Mouse (Mus musculus) T-helper 17 cell (primary cell): ENCODE results near the gene Gm960.

Source experiments
- in situ Hi-C, 2 experiments: fragments of 300-600 bp; cut with MboI, MseI; formaldehyde crosslinking; loops; 1 replicate in 1 of 2; 2 replicates in 1 of 2; pipeline ENCODE4 v1.15.1; 2025; ENCODE audit warnings: high pct_unique_total_duplicates in 2 of 2

The Gm960 gene

DNA sequence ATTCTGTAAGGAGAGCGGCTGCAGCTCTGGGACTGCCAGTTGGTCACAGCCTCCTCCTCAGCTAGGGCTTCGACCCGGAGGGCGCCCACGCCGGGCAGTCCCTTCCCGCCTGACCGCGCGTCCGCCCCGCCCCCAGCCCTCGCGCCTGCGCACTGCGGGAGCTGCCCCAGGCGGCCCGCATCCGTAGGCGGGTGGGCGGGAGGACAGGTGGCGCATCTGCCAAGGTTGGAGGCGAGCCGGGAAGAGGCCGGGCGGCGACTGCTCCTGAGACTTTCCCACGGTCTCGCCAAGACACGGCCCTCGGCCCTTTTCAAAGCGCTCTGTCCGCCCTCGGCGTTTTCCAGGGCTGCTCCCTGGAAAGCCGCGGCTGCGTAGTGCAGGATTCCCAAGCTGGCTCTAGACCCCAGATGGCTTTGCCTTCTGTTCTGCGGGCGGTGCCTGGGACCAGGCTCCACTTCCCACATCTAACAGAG is at the start of gene Gm960:
Gene Gm960 (minus strand): TSS at position 464 of the 473 bp plus-strand sequence.
- in situ Hi-C loops: no loop called here

DNA sequence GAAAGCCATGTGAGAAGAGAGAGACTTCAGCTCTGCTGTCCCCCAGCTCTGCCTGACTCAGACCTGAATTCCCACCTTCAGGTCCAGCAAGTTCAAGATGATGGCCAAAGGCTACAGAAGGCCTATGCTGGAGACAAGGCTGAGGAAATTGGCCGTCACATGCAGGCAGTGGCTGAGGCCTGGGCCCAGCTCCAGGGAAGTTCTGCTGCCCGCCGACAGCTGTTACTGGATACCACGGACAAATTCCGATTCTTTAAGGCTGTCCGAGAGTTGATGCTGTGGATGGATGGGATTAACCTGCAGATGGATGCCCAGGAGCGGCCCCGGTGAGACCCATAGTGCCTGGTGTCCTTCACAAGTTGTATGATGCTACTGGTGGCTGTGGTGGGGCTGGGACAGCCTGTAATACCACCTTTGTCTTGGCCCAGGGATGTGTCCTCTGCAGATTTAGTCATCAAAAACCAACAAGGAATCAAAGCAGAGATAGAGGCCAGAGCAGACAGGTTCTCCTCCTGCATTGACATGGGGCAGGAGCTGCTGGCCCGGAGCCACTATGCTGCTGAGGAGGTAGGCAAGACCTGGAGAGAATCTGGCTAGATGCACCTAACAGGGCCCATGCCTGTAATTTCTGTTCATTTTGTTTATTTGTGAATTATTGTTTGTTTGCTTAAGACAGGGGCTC is 49.3 kb upstream of the Gm960 start:
- in situ Hi-C loops: no loop called here

DNA sequence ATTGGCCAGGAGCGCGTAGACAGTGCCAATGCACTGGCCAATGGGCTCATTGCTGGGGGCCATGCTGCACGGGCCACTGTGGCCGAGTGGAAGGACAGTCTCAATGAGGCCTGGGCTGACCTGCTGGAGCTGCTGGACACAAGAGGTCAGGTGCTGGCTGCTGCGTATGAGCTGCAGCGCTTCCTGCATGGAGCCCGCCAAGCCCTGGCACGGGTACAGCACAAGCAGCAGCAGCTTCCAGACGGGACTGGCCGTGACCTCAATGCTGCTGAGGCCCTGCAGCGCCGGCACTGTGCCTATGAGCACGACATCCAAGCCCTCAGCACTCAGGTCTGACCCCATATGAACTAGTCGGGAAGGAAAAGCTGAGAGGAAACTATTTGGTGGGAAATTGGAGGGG is 48.1 kb upstream of the Gm960 start:
- in situ Hi-C loops: no loop called here

DNA sequence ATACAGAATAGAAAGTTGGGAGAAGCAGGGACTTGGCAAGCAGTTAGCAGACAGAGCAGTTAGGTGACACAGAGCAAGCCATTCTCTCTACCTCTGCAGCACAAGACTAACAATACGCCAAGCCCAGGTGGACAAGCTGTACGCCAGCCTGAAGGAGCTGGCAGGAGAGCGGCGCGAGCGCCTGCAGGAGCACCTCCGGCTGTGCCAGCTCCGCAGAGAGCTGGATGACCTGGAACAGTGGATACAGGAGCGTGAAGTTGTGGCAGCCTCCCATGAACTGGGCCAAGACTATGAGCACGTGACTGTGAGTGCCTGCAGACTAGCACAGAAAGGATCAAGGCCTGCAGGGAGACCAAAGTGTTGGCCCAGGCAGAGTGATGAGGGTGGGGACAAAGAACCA is 47.2 kb upstream of the Gm960 start:
- in situ Hi-C loops: no loop called here

DNA sequence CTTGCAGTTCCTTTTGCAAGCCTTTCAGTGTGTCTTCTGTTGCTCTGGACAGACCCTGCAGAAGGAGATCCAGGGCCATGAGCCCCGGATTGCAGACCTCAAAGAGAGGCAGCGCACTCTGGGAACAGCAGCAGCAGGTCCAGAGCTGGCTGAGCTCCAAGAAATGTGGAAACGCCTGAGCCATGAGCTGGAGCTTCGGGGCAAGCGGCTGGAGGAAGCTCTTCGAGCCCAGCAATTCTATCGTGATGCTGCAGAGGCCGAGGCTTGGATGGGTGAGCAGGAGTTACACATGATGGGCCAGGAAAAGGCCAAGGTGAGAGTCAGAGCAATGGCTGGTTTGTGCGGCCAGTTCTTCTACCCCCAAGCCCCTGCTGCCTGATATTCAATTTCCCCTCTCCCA is 46.6 kb upstream of the Gm960 start:
- in situ Hi-C loops: no loop called here

DNA sequence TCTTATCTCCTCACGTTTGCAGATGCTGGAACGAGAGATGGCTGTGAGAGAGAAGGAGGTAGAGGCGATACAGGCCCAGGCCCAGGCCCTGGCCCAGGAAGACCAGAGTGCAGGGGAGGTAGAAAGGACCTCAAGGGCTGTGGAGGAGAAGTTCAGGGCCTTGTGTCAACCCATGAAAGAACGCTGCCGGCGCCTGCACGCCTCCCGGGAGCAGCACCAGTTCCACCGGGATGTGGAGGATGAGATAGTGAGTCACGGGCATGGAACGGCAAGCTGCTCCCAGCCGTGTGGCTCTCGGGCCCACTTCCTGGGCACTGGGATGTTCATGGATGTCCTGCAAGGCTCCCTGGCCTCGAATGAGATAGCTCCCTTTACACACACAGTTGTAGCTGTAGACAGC is 45.6 kb upstream of the Gm960 start:
- in situ Hi-C loops: loop anchor here (5.0 kb wide), 1 partner anchor 97 kb away; no protein-coding TSS in a partner anchor

DNA sequence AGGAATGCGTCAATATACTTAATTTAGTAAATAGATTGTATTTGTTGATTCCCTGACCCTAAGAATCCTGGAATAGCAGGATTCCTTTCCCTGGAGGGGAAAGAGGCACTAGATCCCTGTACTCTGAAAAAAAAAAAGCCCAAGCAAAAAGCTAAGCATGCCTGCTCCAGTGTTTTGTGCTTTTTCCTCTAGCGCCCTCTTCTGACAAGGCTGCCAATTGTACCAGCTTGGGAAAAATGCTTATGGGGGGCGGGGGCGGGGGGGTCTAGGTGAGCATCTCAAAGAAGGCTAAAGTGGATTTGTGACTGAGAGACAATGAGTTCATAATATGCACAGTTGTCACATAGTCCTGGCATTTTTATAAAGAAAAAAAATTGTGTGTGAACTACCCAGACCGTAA is 45.1 kb upstream of the Gm960 start:
- in situ Hi-C loops: loop anchor here (5.0 kb wide), 1 partner anchor 96 kb away; no protein-coding TSS in a partner anchor

DNA sequence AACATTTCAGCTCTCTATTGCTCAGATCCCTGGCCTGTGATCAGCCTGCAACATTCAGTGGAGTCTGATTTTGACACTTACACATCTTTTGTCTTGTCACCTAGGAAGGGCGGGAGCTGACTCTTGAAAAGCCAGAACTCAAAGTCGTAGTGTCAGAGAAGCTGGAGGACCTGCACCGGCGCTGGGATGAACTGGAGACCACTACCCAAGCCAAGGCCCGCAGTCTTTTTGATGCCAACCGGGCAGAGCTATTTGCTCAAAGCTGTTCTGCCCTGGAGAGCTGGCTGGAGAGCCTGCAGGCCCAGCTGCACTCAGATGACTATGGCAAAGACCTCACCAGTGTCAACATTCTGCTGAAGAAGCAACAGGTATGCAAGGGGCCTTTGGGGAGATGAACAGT is 43.8 kb upstream of the Gm960 start:
- in situ Hi-C loops: loop anchor here (5.0 kb wide), 1 partner anchor 95 kb away; no protein-coding TSS in a partner anchor

DNA sequence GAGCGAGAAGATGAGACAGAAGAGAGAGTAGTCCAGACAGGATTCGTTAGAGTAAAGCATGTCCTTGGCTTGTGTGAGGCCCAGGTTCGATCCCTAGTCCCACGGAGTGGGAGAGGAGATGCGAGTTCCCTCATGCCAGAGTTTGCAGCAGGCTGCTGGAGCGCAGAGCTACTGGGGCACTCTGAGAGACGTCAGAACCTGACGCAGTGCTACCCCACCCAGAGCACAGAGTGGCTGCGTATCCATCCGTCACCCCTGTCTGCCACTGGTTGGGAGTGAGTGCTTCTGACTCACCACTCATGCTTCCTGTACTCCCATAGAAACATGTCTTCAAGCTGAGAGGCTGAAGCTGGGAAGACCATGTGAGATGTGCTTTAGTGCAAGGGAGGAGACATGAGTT is 43.0 kb upstream of the Gm960 start:
- in situ Hi-C loops: loop anchor here (5.0 kb wide), 1 partner anchor 94 kb away; no protein-coding TSS in a partner anchor

DNA sequence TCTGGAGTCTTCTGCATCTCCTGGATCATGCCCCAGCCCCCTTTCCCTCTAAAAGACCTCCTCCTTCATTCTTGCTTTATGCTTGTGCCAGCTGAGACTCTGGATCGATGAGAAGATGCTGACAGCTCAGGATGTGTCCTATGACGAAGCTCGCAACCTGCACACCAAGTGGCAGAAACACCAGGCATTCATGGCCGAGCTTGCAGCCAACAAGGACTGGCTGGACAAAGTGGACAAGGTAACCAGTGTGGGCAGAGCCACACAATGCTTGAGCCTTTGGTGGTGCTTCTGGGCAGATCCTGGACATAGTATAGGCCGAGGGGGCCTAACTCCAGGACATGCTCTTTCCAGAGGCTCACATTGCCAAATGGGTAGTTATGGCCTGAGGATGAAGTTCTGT is 41.3 kb upstream of the Gm960 start:
- in situ Hi-C loops: loop anchor here (5.0 kb wide), 1 partner anchor 92 kb away; no protein-coding TSS in a partner anchor

DNA sequence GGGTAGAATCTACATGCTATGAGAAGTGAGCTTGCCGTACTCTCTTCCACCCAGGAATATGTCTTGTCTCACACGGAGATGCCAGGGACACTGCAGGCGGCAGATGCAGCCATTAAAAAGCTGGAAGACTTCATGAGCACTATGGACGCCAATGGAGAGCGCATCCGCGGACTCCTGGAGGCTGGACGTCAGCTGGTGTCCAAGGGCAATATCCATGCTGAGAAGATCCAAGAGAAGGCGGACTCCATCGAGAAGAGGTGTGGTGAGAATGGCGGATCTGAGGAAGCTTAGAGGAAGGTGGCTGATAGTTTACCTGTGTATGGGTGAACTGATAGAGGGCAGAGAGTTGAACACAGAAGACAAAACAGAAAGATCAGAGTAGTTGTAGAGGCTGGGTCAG is 40.6 kb upstream of the Gm960 start:
- in situ Hi-C loops: no loop called here

DNA sequence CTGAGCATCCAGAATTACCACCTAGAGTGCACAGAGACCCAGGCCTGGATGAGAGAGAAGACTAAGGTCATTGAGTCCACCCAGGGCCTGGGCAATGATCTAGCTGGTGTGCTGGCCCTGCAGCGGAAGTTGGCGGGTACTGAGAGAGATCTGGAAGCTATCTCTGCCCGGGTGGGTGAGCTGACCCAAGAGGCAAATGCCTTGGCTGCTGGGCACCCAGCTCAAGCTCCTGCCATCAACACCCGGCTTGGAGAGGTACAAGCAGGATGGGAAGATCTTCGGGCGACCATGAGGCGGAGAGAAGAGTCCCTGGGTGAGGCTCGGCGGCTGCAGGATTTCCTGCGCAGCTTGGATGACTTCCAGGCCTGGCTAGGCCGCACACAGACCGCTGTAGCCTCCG is 39.4 kb upstream of the Gm960 start:
- in situ Hi-C loops: no loop called here

DNA sequence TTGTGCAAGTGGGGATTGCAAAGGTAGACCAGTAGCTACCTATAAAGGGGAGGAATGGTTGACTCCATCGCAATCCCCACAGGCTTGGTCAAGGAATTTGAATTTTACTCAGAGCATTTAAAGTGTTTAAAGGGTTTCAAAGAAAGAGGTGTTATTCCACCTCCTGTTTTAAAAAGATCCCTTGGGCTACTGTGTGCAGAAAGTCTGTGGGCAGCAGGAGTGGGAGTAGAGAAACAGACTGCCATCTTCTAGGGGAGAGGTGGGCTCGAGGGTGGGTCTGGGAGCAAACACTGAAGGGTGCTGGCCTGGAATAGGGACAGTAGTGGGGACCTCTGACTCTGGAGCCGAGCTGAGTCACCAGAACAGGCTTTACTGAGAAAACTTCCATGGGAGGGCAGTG is 34.6 kb upstream of the Gm960 start:
- in situ Hi-C loops: no loop called here

DNA sequence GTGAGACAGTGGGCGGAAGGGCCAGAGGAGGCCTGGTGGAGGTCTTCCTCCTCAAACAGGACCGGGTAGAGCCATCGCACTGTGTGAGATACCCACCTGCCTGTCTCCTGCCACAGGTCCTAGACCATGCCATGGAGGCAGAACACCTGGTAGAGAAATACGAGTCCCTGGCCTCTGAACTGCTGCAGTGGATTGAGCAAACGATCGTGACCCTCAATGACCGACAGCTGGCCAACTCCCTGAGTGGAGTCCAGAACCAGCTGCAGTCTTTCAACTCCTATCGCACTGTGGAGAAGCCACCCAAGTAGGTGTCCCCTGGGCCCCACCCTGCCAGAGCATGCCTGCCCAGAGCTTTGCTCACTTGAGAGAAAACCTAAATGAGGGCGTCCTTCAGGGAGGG is 30.7 kb upstream of the Gm960 start:
- in situ Hi-C loops: no loop called here

DNA sequence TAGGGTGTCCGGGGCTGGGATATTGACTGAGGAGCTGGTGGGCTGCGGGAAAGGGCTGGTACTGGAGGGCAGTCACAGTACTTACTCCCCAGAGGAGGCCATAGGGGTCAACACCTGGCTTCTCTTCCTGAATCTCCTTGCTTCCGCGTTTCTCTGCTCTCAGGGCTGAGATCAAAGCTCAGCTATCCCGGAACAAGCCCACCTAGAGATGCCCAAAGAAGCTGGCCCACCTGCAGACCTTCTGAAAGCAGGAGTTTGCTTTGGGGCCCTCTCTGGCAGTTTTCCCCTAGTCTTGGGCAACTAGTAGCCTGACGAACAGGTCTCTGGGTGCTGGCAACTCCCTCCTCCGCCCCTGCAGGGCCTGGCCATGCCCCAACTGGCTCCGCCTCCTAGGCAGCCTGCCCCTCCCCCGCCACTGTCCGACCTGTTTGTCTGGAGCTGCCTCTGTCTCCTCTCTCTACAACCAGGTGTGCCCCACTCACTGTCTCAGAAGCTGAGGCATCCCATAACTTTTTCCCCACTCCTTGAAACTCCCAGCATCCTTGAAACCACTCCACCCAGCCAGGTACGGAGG is 22.3 kb upstream of the Gm960 start:
- in situ Hi-C loops: no loop called here

DNA sequence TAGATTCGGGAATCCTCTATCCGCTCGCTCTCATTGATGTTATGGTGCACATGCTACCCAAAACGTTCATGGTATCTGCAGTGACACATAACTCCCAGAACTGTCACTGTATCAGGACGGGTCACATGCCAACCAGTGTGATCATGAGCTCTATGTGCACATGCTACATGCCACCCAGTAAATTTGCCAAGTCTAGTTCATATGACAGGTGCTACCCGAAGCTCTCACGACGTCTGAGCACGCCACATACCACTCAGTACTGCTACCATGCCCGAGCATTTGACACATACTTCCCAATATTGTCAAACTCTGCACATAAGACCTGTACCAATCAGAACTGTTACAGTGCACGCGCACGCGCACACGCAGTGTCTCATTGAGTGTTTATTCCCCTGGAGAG is 21.6 kb upstream of the Gm960 start:
- in situ Hi-C loops: no loop called here

DNA sequence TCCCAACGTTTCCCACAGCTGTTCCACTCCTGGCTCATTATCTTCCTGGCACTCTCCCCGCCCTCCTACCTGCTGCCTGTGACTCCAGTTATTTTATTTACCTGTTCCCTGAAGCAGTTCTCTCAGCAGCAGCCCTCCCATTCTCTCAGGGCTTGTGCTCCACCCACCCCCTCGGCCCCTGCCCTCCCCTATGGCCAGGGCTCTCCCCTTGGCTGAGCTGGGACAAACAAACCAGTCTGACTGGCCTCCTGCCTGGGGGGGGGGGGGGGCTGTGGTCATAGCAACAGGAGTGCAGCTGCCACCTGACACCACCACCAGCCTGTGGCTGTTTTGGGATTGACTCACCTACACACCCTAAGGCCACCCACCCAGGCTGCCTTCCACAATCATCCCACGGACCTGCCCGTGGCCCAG is 20.9 kb upstream of the Gm960 start:
- in situ Hi-C loops: no loop called here

DNA sequence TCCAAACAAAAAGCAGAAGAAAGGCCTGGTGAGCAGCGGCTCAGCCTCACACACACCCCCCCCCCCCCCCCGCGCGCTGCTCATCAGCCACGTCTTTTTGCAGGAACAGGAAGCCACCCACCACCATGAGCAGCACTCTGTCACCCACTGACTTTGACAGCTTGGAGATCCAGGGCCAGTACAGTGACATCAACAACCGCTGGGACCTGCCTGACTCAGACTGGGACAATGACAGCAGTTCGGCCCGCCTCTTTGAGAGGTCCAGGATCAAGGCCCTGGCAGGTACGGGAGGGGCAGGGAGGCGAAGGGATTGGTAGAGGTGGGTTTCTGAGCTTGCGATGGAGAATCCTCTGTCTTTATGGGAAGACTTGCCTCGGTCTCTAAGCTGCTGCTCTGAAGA is 20.2 kb upstream of the Gm960 start:
- in situ Hi-C loops: no loop called here

DNA sequence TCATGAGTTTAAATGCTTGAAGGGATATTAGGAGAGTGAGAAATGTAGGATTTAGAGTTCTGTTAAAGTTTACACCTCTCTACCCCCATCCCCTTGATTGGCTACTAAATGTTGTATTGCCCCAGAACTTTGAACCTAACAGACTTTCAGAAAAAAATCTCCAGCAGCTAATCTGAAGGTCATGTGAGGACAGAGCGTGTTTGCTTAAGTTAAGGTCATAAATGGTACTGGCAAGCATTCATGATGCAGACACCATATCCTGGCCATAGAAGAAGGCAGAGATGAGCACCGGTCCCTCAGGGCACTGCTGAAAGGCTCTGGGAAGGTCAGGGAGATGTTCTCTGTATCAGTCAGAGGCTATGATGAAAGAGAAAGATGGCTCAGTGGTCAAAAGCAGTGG is 18.8 kb upstream of the Gm960 start:
- in situ Hi-C loops: no loop called here

DNA sequence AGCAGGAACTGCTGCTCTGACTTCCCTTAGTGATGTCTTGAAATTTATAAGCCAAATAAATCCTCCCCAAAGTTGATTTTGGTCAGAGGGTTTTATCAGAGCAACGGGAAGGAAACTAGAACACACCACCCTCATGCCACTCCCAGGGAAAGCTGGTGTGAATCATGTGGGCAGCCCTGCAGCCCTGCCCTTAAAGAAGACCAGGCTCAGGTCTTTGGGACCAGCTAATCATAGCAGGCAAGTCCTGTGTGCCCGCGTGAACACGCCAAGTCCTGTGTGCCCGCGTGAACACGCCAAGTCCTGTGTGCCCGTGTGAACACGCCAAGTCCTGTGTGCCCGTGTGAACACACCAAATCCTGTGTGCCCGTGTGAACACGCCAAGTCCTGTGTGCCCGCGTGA is 18.3 kb upstream of the Gm960 start:
- in situ Hi-C loops: no loop called here

DNA sequence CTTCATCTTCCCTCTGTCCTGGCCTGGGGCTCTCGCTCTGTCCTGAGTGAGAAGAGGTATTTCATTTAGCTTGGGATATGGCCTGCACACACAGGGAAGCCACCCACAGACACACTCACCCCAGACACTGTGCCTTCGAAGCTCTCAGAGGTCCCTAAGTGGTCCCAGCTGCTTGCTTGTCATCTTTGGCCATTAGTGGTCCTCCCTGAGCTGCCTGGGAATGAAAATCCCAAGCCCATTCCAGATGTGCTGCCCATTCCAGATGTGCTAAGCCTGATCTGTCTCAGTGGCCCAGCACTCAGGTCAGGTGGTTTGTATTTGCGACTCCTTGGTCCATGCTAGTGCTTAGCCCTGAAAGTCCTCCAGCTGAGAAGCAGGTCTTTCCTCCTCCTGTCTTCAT is 15.4 kb upstream of the Gm960 start:
- in situ Hi-C loops: no loop called here

DNA sequence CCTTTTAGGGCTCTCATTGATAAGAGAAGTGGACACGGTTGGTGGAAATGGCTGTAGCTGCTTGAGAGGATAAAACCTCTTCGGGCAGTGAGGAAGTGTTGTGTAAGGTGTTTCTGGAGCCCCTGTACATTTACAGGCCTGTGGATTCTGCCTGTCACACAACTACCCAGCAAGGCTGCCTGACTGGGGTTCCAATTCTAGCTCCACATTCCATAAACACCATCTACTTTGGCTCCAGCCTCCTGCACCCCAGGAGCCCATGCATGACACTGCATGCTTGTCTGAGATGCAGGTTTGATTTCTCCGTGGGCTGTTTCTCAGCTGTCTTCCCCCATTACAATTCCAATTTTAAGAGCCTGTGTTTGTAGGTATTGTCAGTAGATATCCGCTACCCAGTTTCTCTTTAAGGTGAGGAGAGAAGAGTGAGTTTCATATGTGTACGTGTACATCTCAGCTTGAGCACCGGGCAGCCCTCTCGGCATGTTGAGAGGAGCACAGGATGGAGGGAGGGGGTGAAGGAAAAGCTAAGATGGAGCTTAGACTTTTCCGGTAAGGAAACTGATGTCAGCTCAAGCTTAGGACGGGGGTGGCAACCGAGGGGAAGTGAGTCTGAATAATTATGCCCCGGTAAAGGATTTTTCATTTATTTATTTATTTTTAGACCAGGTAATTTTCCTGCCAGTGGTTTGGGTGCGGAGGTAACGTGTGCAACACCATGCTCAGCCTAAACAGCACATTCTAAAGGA is 14.5 kb upstream of the Gm960 start:
- in situ Hi-C loops: no loop called here
